Mouse (Mus musculus): ENCODE measurements at regions not wholly inside any gene's neighbourhood (a gene's known extent, or its start where the extent isn't known, plus 50 kb on each side); places are given as distances from the start of the nearest gene placed in this dataset.

DNA sequence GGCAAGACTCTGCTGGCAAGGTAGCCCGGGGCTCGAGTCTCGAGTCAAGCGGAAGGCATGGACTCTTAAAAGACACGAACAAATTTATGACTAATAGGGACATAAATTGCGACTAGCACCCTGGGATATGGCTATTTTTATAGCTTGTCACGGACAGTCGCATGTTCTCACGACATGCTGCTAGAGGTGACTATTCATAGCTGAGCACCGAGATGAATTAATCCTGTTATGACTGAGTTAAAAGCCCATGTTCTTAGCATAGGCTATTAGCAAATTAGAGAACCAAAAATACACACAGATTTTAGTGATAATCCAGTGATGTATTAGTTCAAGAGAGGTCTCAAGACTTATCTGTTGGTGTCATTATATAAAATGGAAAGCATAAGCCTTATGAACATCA, 539.2 kb downstream of the Gm19410 start:
- no peak for DNase-seq (ENCODE audit: low read depth)

DNA sequence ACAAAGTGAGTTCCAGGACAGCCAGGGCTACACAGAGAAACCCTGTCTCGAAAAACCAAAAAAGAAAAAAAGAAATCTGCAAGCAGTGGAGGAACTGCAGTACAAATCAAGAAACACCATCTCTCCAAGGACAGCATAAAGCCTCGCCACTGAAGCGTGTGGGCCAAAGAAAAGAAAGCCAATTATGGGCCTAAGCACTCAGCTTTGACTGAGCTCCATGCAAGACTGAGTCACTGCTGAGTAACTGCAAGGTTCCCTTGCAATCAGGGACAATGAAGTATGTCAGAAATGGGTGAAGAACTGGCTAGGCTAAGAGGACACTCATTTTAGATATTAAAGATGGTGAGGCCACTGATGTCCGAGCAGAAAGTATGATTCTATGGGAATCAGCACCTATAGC, 540.7 kb downstream of the Gm19410 start:
- DNase-seq (ENCODE audit: low read depth), result no peak

DNA sequence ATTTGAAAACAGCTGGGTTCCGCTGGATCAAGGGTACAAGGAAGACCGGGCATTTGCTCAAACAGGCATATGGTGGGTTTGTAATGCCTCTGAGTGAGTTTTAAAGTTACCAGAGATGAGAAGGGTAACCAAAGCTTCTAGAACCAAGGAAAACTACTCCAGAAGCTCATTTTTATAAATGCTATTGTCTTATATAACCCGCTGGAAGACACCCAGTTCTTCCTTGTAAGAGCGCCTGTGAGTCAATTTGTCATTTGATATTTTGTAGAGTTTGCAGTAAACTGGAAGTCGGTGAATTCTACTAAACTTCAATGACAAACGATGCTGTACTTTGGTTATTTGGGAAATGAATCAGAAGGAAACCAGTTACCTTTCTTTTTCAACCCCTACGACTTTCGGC, 541.9 kb downstream of the Gm19410 start:
- no peak for DNase-seq (ENCODE audit: low read depth)

DNA sequence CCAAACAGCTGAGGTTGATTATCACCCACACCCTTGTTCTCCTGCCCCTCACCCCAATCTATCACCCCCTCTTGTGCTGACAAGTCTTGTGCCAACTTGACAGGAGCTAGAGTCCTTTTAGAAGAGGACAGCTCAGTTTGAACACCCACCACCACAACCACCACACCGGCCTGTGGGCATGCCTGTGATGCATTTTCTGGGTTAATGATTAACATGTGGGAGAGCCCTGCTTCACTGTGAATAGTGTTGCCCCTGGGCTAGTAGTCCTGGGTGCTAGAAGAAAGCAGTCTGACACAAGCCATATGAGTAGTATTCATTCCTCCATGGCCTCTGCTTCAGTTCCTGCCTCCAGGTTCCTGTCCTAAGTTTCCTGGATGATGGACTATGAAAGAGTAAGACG, 542.5 kb downstream of the Gm19410 start:
- DNase-seq (ENCODE audit: low read depth), result no peak

DNA sequence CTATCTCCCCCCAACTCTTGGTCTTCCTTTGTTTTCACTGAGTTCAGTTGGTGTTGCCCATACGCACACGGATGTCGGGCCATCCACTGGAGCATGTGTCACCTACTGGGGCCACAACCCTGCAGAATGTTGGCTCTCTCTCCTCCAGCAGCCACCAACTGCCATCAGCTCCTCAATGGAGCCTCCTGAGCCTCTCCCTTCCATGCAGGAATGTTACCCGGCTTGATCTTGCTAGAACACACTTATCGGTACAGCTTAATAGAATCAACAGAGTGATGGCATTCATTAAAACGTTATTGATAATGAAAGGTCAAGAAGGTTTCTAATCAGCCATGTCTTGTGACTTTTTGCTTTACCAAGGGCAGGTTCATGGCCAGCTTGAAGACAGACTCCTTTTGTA, 543.7 kb downstream of the Gm19410 start:
- DNase-seq (ENCODE audit: low read depth), result no peak

DNA sequence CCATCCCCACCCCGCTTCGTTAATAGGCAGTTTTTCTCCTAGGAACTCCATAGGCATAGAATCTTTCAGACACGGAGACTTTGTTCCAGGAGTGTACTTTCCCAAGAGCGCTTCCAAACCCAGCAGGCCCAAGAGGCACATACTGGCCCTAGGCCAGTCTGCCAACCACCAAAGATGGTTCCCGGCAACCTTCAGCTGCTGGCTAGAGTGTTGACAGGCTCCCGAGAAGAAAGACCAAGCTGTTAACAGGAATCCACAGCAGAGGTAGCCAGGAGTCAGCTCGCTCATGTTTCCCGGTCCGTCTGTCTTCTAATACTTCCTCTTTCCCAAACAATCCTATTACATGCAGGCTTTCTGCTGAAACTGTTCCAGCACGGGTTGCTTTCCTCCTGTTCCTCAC, 544.4 kb downstream of the Gm19410 start:
- DNase-seq (ENCODE audit: low read depth), result no peak

DNA sequence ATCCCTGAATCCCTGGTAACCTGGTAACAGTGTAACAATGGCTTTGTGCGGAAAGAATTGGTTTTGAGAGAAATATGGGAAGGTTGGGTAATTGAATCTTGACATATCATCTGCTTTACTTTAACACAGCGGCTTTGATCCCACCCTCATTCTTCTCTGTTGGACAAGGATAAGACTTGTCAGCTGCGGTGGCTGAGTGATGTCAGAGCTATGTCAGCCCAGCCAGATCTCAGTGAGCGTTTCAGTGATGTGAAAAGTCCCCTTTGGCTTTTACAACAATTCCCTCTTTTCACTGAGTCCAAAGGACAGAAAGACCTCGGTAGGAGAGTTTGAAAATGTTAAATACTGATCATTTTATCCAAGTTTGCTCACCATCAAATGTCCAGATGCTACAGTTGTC, 546.1 kb downstream of the Gm19410 start:
- no peak for DNase-seq (ENCODE audit: low read depth)

DNA sequence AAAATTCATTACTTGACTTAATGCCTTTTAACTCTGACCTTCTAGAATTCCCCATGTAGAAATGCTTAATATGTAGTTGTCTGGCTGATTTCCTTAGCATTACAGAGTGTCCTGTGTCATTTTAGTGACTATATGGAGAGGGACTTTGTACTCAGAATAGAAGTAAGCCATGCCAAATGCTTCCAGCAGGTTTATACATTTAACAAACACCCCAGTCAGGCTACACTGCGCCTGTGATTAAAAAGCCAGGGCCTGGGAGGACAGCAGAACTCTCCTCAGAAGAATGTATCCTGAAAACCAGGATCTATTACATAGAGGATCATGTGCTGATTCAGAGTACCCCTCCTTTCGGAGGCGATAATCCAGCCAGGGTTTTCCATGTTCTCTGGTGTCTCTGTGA, 547.4 kb downstream of the Gm19410 start:
- DNase-seq (ENCODE audit: low read depth), result no peak

DNA sequence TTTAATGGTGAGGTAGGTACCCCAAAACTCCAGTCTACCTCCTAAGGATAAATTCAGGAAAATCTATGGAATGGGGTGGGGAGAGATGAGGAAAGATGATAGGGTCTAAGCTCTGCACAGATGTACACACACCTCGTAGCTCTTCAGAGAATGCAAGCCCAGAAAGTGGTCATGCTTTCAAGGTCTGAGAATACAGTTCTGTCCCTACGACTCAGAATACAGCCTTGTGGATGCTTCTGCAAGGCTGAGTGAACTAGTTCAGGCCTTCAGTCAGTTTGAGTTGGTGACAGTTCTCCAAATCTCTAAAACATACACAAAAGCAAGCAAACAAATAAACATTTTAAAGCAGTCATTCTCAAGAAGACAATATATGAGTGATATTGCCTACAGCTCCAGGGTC, 552.8 kb downstream of the Gm19410 start:
- DNase-seq (ENCODE audit: low read depth), result no peak

DNA sequence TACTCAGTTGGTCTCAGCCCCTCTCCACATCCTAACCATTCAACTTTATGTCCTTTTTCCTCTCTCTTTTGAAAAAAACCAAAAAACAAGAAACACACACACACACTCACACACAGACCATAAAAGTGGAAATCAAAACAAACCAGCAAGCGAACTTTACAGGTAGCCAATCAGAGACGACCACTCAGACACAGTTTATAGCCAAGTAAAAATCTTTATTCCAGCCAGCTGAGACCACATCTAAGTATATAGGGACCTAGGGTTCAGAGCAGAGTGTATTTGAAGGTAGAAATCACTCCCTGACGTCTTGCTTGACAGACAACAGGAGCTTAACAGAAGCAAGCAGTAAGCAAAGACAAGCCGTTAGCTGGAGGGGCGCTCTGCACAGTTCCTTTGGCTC, 553.3 kb downstream of the Gm19410 start:
- DNase-seq (ENCODE audit: low read depth), result no peak

DNA sequence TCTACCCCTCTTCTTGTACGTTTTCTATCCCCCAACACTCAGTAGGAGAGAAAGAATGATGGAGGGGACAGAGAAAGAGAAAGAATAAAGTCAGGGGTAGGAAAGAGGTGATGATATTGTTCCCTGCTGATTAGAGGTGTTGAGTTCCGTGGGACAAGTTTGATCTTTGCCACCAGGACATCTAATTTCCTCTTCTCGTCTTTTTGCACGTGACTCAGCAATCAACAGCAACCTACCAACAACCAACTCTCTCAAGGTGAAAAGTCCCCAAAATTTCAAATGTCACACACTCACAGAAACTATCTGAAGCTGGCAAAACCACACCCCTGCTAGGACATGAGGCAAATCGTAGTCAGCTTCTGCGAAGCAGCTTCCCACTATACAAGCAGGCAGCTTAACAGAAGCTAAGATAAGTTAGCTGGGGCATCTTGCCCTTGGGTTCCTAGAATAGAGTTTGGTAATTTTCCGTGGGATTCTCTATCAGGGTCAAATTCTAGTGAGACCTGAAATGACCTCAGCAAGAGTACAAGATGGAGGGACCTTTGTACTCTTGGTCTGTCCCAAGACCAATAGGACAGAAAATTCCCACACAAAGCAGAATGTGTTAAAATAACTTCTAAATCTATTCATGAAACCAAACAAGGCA, 553.8 kb downstream of the Gm19410 start:
- no peak for DNase-seq (ENCODE audit: low read depth)

DNA sequence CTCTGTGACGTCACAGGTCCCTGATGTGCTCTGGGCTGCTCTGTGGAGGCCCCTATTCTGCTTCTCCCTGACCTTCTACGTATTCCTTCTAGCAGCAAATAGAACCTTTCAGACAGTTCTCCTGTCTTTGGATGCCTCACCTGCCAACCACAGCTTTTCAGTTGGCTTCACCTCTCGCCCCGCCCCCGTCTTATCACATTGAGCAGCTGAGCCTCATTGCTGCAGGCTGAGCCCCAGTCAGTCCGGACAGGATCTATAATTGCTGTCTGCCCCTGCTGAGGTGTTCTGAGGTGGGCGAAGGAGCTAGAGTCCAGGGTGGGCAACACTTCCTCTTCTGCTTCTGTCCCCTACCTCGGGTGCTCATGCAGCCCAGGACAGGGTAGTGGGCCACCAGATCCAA, 556.5 kb downstream of the Gm19410 start:
- DNase-seq (ENCODE audit: low read depth), result no peak

DNA sequence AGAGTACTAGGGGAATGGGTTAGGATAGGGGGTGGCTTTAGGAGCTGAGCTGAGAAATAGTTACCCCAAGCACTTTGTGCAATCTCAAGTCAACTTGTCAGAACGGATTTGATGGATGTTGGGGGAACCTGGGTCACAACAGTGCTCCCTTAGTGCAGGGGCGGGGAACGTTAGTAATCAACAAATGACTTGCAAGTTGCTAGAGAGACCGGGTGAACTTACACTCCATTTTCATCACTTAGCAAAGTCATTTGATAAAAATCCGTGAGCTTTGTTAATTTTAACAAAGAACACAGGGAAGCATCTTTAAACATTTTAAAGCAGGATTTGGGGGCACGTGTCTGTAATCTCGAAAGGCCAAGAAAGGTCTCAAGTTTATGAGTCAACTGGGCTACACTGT, 557.0 kb downstream of the Gm19410 start:
- DNase-seq (ENCODE audit: low read depth), result no peak

DNA sequence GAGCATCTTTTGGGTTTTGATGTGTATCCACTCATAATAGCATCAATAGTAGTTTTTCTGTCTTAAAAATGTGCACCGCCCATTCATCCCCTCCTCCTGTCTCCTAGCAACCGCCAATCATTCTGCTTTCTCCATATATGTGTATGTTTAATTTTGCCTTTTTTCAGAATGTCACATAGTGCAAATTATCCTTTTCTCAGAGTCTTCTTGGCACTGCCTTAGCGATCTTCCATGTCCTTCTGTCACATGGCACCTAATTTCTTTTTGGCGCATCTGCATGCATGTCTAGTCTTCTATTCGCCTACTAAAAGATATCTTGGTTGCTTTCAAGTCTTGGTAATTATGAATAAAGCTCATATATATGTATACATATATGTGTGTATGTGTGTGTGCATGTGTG, 573.0 kb downstream of the Gm19410 start:
- DNase-seq (ENCODE audit: low read depth), result no peak

DNA sequence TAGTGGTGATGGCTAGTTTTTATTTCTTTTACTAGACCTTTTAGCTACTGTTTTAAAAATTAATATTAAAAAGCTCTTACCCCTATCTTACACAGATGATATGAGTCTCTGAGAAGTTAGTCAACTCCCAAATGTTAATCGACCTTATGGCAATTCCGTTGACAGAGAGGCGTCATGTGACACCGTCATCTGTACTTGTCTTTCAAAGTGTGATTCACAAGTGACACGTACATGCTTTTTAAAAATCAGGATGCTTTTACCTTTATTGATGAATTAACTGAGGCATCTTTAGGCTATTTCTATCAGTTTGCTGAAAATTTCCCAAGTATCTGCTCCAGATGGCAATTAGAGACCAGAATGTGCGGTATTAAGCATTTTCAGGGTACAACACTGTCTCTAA, 573.9 kb downstream of the Gm19410 start:
- no peak for DNase-seq (ENCODE audit: low read depth)

DNA sequence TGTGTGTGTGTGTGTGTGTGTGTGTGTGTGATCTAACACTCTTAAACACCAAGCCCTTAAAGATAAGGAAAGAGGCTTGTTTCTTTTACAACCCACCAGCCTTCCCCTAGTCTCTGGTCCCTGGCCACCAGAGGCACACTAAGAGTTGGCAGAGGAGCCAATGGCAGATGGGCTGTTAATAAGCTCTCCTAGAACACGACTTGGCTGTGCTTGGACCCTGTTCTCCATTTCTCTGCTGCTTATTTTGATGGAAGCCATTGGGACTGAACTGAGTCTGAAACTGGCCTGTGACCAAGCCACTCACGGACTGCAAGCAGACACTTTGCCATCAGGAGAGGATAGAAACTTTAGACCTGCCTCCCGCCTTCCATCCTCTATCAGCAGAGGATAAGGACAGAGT, 574.9 kb downstream of the Gm19410 start:
- no peak for DNase-seq (ENCODE audit: low read depth)

DNA sequence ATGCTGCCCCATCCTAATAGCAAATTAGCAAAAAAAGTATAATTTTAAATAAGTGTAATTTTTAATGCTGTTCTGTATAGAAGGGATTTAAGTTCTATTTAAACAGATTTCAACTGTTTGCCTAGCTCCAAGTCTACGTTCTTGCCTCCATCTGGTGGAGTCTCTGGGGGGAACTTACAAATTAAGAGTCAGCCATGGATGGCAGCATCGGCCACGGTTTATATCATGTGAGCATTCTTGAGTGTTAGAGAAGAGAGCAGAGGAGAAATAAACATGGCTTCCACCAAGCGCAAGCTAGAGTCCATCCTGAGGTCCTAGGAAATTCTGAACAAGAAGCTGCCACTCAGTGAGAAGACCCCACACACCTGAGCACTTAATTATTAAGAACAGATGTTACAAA, 576.4 kb downstream of the Gm19410 start:
- DNase-seq (ENCODE audit: low read depth), result no peak

DNA sequence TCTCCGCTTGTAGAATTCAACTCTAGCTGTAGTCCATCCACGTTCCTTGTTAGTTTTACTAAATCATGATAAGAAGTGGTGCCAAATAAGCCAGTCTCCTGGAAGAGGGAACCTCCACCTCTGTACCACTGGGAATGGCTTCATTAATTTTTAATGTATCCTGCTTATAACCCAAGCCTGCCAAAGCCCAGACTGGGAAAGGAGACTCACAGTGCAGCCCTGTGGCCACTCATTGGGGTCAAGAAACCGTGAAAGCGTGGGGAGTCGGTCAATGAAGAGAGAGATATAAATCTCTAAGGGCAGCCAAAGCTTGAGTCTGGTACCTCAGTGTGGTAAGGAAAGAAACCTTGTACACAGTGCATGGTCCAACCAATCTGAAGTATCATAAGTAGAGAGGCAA, 577.1 kb downstream of the Gm19410 start:
- no peak for DNase-seq (ENCODE audit: low read depth)

DNA sequence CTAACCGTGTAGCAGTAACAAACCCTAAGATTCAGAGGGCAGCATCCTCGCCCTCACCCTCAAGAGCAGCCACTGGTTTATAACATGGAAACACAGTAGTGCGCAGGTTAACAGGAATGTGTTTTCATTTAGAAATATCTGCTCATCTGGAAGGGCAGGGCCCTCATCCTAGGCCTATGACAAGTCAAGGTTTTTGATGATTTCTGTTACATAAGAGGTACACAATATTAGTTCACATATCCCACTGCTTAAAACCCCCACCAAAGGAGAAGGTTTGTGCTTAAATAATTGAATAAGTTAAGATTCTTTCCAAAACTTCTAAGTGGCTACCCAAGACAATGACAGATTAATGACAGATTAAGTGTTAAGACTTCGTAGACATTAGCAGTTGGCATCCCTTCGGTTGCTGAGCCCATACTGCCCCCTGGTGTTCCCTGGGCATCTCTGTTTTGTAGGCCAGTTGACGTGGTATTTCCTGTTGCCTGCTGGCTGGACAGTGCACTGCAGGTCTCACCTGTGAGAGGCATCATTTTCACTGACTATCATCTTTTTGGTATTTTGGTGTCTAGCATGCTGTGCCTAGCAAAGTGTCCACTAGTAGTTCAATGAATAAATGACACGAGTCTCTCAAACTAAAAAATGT, 581.2 kb downstream of the Gm19410 start:
- no peak for DNase-seq (ENCODE audit: low read depth)

DNA sequence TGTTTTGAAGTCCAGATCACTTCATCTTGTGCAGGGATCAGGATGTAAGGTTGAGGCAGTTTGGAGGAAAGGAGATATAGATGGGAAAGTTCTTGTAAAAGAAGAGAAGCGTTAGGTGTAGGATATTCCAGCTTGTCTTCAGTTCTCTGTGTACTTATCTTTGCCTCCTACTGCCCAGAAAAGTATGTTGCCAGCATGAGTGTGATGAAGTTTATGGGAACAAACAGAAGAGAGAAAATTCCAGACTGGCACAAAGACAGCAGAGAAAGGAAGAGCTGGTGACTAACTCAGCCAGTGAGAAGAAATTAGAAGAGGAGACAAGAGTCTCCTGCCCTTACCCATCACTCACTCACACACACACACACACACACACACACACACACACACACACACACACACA, 582.5 kb downstream of the Gm19410 start:
- DNase-seq (ENCODE audit: low read depth), result no peak

DNA sequence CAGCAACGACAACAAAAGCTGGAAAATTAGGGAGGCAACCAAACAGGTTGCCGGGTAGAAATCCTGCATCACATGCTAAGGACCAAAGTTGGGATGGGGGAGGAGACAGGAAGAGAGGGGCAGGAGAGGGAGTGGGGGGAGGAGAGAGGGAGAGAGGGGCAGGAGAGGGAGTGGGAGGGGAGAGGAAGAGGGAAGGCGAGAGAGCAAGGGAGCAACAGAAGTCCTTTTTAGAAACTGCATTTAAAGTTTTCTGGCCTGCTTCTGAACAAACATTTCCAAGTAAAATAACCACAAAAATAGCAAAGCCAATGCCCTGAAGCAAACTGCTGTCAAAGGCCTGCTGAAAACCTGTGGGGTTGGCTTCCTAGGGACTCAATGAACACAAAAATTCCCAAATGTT, 589.3 kb downstream of the Gm19410 start:
- no peak for DNase-seq (ENCODE audit: low read depth)

DNA sequence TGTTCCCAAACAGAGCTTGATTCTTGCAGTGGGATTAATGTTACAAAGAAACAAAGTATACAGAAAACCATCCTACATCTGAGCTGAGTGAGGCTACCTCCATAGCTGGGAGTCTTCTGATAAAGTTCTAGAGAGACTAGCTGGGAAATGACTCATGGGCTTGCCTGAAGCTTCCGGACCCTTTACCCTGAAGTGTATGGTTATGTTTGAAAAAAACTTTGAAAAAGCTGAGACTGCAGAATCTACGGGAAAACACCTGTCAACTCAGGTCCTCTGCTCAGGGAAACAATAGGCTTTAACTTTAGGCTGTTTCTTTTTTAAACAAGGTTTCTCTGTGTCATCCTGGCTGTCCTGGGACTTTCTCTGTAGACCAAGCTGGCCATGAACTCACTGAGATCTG, 593.4 kb downstream of the Gm19410 start:
- DNase-seq (ENCODE audit: low read depth), result no peak

DNA sequence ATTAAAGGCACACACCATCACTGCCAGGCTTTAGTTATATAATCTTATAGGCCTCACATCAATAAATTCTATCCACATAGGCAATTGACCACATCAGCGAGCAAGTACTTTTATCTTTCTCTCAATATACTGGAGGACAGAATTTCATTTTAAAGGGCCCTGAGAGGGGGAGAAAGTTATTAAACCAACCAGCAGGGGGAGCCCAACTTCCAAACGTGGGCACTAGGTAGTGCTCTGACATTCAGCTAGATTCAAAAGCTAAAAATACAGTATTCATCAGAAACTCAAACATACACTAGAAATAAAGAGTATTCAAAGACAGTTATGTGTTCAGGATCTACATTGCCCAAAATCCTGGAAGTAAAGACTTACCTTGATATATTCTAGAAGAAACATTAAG, 595.7 kb downstream of the Gm19410 start:
- no peak for DNase-seq (ENCODE audit: low read depth)

DNA sequence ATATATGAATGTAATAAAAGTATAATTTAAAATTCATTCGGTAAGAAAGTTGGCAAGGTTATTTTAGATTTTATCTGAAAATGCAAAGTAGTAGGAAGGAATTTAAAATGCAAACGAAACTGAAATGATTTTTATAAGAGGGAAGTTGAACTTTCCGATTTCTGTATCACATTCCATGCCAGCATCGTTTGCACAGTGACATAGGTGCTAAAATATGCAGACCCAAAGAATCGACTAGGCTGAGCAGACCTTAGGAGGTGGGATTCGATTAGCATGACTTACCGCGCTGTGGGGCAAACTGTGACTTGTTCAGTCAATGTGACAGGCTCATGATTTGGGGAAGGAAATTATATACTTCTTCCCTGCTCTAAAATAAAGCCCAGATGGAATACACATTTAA, 596.2 kb downstream of the Gm19410 start:
- no peak for DNase-seq (ENCODE audit: low read depth)

All from gonadal fat pad, adult 2 months (tissue).